Mouse (Mus musculus) adrenal gland, adult 18-20 months (tissue): ENCODE measurements around the gene Timeless. TPM values are rescaled to one million over a fixed set of nuclear protein-coding genes. Genes with fewer than 3 reads are reported as not detected.
"Not testable (repeated sequence)": the region's sequence is repeated elsewhere in the genome, so short reads cannot be mapped to it uniquely, and the experiment has no call there.

Source experiments
- DNase-seq, 2 experiments: peaks; one replicate each; pipeline ENCODE4 v3.0.0; 2021 to 2022; ENCODE audit warnings: low spot score in 2 of 2
- total RNA-seq, 2 experiments: library from RNA; stranded (reverse); gene quantifications; 1 replicate in 1 of 2; 2 replicates in 1 of 2; pipeline ENCODE4 v1.2.3; 2021

The Timeless gene
- total RNA-seq, 2 experiments from 2014 or later: 3.9 to 5.4 TPM

- DNase-seq: no peak
These were observed 19.7 kb upstream of the Timeless start for GRCm38 (mm10) chr10:128212148-128212547.

GRCm38 (mm10) chr10:128212871-128213323 is 19.0 kb upstream of the Timeless start:
- peak in 1 of 2 experiments; percentile 35 for DNase-seq

GRCm38 (mm10) chr10:128214112-128214511 is 17.8 kb upstream of the Timeless start:
- DNase-seq: not testable (repeated sequence)

- no peak for DNase-seq
These were observed 16.9 kb upstream of the Timeless start for GRCm38 (mm10) chr10:128214981-128215380.

GRCm38 (mm10) chr10:128218387-128219117 is 13.3 kb upstream of the Timeless start:
- no peak for DNase-seq

- DNase-seq: no peak
These were observed 10.2 kb upstream of the Timeless start for GRCm38 (mm10) chr10:128221533-128222286.

- no peak for DNase-seq
These were observed 6.8 kb upstream of the Timeless start for GRCm38 (mm10) chr10:128225064-128225463.

GRCm38 (mm10) chr10:128225538-128225937 is 6.3 kb upstream of the Timeless start, which contains the start of gene Mip:
Gene Mip (plus strand): TSS chr10:128225838.
- no peak for DNase-seq

- DNase-seq: no peak
These were observed 4.3 kb upstream of the Timeless start for GRCm38 (mm10) chr10:128227592-128227991.

- DNase-seq: no peak
These were observed 3.9 kb upstream of the Timeless start for GRCm38 (mm10) chr10:128228009-128228408.

- no peak for DNase-seq
These were observed 1.3 kb upstream of the Timeless start for GRCm38 (mm10) chr10:128230582-128230981.

GRCm38 (mm10) chr10:128231146-128231545 is 719 bp upstream of the Timeless start:
- no peak for DNase-seq

- DNase-seq: peak in 1 of 2 experiments; percentile 33
These were observed 638 bp downstream of the Timeless start for GRCm38 (mm10) chr10:128232420-128232985.

- no peak for DNase-seq
These were observed 4.5 kb downstream of the Timeless start for GRCm38 (mm10) chr10:128236321-128236720.

GRCm38 (mm10) chr10:128237807-128238480 is 6.1 kb downstream of the Timeless start:
- DNase-seq: no peak

- DNase-seq: no peak
These were observed 7.3 kb downstream of the Timeless start for GRCm38 (mm10) chr10:128239140-128239539.

- DNase-seq: no peak
These were observed 8.3 kb downstream of the Timeless start for GRCm38 (mm10) chr10:128240131-128240530.

GRCm38 (mm10) chr10:128243252-128243651 is 11.4 kb downstream of the Timeless start:
- DNase-seq: no peak

GRCm38 (mm10) chr10:128244121-128244520 is 12.3 kb downstream of the Timeless start:
- no peak for DNase-seq

- no peak for DNase-seq
These were observed 15.3 kb downstream of the Timeless start for GRCm38 (mm10) chr10:128247020-128247732.

- no peak for DNase-seq
These were observed 18.7 kb downstream of the Timeless start for GRCm38 (mm10) chr10:128250565-128250964.
